Mouse (Mus musculus): ENCODE results near the gene Abl1. TPM values are rescaled to one million over a fixed set of nuclear protein-coding genes. Genes with fewer than 3 reads are reported as not detected.

Abl1 gene
- polyA plus RNA-seq (2017; shearing (Covaris generic)), result 10 to 100 TPM; 19.0 to 20.3 TPM

DNA sequence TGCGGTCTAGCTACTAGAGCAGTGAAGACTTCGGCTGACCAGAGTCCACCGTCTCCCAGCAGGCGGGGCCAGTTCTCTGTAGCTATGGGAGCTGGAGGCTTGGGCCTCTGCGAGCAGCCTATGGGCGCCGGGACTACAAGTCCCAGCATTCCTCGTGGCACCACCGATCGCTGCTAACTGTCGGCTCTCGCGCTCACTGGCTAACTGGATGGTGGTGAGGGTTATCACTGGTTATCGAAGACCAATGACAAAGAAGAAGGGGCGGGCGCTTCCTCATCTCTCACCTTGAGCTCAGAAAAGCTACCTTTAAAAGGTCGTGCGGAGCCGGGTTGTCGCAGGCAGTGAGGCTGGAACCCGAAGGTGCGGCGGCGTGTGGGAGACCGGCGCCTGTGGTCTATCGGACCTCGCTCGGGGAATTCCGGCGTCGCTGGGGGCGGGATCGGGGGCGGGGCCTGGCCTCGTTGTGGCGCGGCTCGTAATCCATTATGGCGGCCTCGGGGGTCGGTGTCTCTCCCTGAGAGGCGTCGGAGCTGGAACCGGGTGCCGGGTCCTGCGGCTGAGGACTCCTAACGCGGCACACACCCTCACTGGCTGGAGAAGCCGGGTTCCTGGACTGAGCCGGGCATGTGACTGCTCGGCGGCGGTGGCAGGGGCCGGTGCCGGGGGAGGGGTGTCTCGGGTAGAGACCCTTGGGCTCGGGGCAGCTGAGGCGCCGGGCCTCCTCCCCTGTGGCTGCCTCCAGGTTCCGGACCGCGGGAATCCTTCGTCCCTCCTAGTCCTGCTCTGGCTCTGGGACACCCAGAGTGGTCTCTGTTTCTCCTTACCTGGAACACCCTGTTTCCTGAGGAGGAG is at the start of gene Abl1:
TSS of gene Abl1 (plus strand) at position 303 of the 852 bp plus-strand sequence.

DNA sequence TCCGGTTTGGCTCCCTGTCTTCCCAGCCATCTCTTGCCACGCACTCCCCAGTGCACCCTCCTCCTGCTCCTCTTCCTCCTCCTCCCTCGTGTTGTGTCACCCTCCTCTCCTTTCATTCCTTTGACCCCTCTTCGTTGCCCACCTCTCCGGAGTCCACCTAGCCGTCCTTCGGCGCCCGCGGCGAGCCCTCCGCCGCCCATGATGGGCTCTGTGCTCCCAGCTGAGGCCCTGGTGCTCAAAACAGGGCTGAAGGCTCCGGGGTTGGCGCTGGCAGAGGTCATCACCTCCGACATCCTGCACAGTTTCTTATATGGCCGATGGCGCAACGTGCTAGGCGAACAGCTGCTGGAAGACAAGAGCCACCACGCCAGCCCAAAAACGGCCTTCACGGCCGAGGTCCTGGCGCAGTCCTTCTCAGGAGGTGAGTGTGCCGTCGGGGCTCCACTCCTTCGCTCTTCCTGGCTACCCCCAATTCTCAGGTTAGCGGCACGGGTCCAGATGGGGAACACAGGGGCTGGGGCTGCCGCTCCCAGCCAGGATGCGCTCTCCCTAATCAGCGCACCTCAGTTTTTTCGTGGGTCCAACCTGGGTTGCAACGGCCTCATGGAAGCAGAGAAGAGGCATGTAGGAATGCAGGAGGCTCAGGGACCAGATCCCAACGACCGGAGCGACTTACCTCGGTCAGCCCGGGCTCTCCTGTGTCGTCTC is 48.1 kb upstream of the Abl1 start, which contains the start of gene Prdm12:
TSS of gene Prdm12 (plus strand) at position 137 of the 708 bp plus-strand sequence.

DNA sequence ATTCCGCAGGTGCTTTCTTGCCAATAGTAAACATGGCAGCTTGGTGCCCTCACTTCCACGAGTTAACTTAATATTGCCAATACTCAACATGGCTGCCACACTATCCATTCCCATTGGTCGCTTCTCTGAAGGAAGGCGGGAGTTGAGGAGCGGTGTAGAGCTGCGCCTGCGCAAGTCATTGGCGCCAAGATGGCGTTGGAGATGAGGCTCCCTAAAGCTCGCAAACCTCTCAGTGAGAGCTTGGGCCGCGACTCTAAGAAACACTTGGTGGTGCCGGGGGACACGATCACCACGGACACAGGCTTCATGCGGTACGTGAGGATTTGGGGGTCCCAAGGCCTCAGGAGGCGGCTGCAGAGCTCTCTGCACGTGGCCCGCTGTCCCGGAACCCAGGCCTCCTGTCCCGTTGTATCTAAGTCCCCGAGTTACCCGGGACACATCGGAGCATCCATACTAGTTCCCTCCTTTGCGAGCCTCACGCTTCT is 17.6 kb upstream of the Abl1 start, which contains the start of gene Exosc2:
TSS of gene Exosc2 (plus strand) at position 165 of the 485 bp plus-strand sequence.

DNA sequence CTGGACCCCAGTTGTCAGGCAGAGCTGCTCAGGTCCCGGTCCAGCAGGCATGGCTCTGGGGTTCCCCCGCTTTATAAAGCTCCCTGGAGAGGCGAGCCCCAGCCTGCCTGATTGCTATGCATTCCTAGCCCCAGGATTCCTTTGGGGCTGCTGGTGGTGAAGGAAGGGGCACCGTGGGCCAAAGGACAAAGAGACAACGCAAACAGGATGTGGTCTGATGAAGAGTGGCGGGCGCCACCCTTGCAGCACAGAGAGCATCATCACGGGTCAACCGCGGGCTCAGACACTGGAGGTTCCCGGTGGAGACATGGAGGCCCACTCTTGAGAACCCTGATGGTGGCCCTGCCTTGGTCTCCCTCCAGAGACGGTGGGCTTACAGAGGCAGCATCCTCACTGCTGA is 122.3 kb downstream of the Abl1 start, which contains the start of gene Qrfp:
TSS of gene Qrfp (minus strand) at position 137 of the 400 bp plus-strand sequence.

DNA sequence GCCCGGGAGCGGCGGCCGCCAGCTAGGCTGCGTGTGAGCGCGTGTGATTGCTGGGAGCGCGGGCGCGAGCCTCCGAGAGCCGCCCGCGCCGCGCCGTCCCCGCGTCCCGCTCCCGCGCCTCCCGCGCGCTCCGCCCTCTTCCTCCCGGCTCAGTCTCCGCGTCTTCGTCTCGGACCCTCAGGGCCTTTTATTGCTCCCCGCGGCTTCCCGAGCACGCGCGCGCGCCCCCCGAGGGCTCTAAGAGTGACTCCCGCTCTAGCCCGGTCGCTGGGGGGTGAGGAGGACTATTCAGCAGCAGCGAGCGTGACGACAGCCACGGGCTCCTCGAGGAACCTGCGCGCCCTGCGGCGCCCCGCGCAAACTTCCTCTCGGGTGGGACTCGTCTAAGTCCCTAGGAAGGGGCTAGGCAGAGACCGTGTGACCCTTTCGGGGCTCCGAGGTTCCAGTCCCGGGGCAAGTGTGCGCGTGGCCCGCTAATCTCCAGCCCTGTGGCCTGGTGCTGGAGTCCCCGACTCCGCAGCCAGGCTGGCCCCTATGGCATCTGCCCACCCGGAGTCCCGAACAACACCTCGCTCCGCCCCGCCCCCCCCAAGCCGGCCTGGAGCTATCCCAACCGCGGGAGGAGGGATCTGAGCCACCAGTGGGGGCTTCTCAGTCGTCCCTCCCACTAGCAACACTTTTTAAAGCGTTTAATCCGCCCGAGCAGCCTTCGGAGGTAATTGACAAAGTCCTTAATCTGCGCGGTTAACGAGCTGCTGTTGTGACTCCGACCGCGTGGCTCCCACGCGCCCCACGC is 157.9 kb downstream of the Abl1 start, which contains the start of gene Fibcd1:
TSS of gene Fibcd1 (minus strand) at position 110 of the 796 bp plus-strand sequence.

Other genes starting within 250 kb of the Abl1 start
- 100 to 1,000 TPM; 103 to 123 TPM for gene Ass1, start 218.2 kb upstream of the Abl1 start, polyA plus RNA-seq (2017; shearing (Covaris generic))
- gene Fubp3, start 115.7 kb upstream of the Abl1 start, polyA plus RNA-seq (2017; shearing (Covaris generic)), result 10 to 100 TPM; 24.3 to 33.6 TPM
- gene Prdm12, start 48.3 kb upstream of the Abl1 start, polyA plus RNA-seq (2017; shearing (Covaris generic)), result not detected
- gene Exosc2, start 17.7 kb upstream of the Abl1 start, polyA plus RNA-seq (2017; shearing (Covaris generic)), result 10 to 100 TPM; 31.1 to 48.5 TPM
- gene Qrfp, start 122.2 kb downstream of the Abl1 start, polyA plus RNA-seq (2017; shearing (Covaris generic)), result 1 to 10 TPM in 1 of 2 experiments, under 1 TPM in 1; 0.19 to 2.6 TPM
- gene Fibcd1, start 157.6 kb downstream of the Abl1 start, polyA plus RNA-seq (2017; shearing (Covaris generic)), result under 1 TPM; 0.24 to 0.58 TPM
- under 1 TPM; 0.05 to 0.66 TPM for gene Lamc3, start 198.9 kb downstream of the Abl1 start, polyA plus RNA-seq (2017; shearing (Covaris generic))

Data from inflammation-experienced regulatory T-cells (primary cell).